Mouse (Mus musculus): ENCODE measurements around the gene Mast1. TPM values are rescaled to one million over a fixed set of nuclear protein-coding genes. Genes with fewer than 3 reads are reported as not detected.

Mast1 gene
- polyA plus RNA-seq, 1 experiment: 0.20 TPM

DNA sequence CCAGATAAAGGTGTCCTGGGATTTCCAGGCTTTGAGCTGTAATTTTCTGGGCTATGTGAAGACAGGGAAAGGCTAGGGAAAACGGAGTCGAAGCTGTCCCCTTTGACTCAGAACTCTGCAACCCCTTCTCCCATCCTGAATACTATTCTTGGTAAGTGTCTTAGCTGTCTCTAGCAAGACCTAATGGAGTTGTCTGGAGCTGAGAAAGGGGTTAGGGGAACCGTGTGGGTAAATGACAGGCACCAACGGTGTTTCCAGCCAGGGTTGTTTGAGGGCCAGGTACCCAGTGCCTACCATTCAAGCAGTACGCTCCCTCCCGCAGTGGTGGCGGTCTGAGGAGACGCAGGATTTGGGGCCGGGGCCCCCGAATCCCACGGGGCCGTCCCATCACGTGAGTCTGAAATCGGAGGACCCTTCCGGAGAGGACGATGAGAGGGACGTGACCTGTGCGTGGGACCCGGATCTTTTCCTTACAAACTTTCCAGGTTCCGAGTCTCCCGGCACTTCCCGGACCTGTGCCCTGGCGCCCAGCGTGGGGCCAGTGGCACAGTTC is 34.7 kb downstream of the Mast1 start:
- TF ChIP-seq FLI1 (IDR thresholded peaks at IDR 0.05; ENCODE audit: low read length): no peak
- TF ChIP-seq GATA1 (IDR thresholded peaks at IDR 0.05; ENCODE audit: borderline replicate concordance, low read length): no peak
- H3K4me3 ChIP-seq (replicated peaks): peak overlapping the region; percentile 94
- H3K9me3 ChIP-seq: no peaks in the 10 kb centered on the region
- H3K27me3 ChIP-seq (replicated peaks): peaks cover 4% of the 10 kb centered on the region
- peaks cover 40% of the 10 kb centered on the region for H3K4me1 ChIP-seq
- H3K36me3 ChIP-seq (replicated peaks; ENCODE audit: low read length): no peaks in the 10 kb centered on the region

- H3K9me3 ChIP-seq: no peaks in the 10 kb centered on the region
- no peak for TF ChIP-seq FLI1 (IDR thresholded peaks at IDR 0.05; ENCODE audit: low read length)
- no peak for TF ChIP-seq GATA1 (IDR thresholded peaks at IDR 0.05; ENCODE audit: borderline replicate concordance, low read length)
- no peaks in the 10 kb centered on the region for H3K36me3 ChIP-seq (replicated peaks; ENCODE audit: low read length)
- peaks cover 4% of the 10 kb centered on the region for H3K27me3 ChIP-seq (replicated peaks)
- H3K4me3 ChIP-seq (replicated peaks): peak within 1 kb of the TSS; percentile 94
- H3K4me1 ChIP-seq: peaks cover 40% of the 10 kb centered on the region
Observed at GRCm38 (mm10) chr8:84901752-84902151, 35.4 kb downstream of the Mast1 start, which contains the start of gene Klf1. Gene Klf1, plus strand, starts transcription at chr8:84901928.

DNA sequence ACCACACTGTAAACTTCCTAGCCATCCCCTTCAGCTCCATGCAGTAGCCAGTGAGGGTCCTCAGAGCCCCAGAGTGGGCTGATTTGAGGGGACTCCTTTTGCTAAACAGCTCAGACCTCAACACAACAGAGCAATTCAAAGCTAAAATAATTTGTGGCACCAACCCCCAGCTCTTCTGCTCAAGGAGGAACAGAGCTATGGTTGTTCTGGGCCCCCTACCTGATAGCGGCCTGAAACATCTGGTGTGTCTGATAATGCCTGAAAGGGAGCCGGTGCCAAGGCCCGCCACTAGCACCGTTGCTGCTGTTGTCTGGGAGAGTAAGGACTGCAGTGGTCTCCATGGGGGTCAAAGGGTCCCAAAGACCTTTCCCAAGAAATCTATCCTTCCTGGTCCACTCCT is 36.1 kb downstream of the Mast1 start:
- Histone ChIP-seq H3K9me3 (no peaks in the 10 kb centered on the region), H3K36me3 (replicated peaks; ENCODE audit: low read length) (no peaks in the 10 kb centered on the region), H3K27me3 (replicated peaks) (peaks cover 4% of the 10 kb centered on the region), H3K4me3 (replicated peaks) (no peak overlapping the region), H3K4me1 (peaks cover 41% of the 10 kb centered on the region)
- TF ChIP-seq FLI1 (IDR thresholded peaks at IDR 0.05; ENCODE audit: low read length) (no peak), GATA1 (IDR thresholded peaks at IDR 0.05; ENCODE audit: borderline replicate concordance, low read length) (no peak)

GRCm38 (mm10) chr8:84895963-84896362 is 41.2 kb downstream of the Mast1 start:
- no peak for TF ChIP-seq GATA1 (IDR thresholded peaks at IDR 0.05; ENCODE audit: borderline replicate concordance, low read length)
- TF ChIP-seq FLI1 (IDR thresholded peaks at IDR 0.05; ENCODE audit: low read length): no peak
- H3K36me3 ChIP-seq (replicated peaks; ENCODE audit: low read length): peaks cover 5% of the 10 kb centered on the region
- H3K27me3 ChIP-seq (replicated peaks): peaks cover 4% of the 10 kb centered on the region
- H3K4me1 ChIP-seq: peaks cover 37% of the 10 kb centered on the region
- H3K4me3 ChIP-seq (replicated peaks): no peak overlapping the region
- H3K9me3 ChIP-seq: no peaks in the 10 kb centered on the region

DNA sequence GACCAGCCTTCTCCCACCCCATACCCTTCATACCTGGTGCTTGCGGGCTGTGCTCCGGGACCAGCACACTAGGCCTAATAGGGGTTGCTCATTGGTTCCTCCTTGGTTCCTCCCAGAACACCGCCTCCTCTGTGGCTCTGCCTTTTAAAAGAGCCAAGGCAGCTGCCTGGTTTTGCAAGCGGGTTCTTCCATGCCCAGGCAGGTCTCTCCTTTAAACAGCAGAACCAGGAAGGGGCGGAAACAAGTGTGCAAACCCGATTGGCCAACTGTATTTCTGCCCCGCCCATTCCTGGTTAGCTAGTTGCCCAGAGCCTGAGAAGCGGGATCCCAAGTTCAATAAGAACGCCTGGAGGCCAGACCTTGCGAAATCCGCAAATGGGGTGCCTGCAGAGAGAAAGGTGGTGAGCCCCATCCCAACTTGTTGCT is 43.4 kb downstream of the Mast1 start, which contains the start of gene Gcdh:
Gene Gcdh, minus strand, starts transcription at position 213 of the 426 bp plus-strand sequence.
- TF ChIP-seq FLI1 (IDR thresholded peaks at IDR 0.05; ENCODE audit: low read length): no peak
- no peak for TF ChIP-seq GATA1 (IDR thresholded peaks at IDR 0.05; ENCODE audit: borderline replicate concordance, low read length)
- H3K4me1 ChIP-seq: peaks cover 29% of the 10 kb centered on the region
- H3K9me3 ChIP-seq: no peaks in the 10 kb centered on the region
- peak within 1 kb of the TSS; percentile 98 for H3K4me3 ChIP-seq (replicated peaks)
- H3K36me3 ChIP-seq (replicated peaks; ENCODE audit: low read length): peaks cover 21% of the 10 kb centered on the region
- no peaks in the 10 kb centered on the region for H3K27me3 ChIP-seq (replicated peaks)

DNA sequence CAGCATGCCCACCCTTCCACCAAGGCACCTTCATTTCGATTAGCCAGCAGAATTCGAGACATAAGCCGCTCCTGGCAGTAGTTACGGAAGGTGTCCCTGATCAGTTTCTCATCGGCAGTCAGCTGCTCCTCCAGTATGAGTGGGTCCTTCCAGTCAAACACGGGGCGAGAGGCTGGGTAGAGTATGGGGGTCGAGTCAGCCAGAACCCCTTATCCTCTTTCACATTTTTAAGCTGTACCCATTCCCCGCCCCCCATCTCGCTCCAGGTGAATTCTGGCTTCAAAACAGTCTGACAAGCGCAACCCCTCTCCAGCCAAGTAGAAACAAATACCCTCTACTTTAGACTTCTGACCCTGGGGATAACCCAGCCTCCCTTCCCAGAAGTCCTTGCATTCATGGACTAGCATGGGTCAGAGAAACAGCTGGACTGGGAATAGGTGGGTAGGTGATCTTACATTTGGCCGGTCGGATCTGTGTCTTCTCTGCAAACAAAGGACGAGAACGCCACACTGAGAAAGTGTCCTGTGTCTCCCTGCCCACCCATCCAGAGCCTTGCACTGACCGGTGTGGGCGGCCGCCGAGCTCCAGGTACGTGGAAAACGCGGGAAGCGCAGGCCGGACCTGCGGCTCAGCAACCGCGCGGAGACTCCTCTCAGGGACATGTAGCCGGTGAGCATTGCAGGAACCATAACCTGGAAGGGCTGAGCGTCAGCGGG is 44.0 kb downstream of the Mast1 start:
- H3K4me1 ChIP-seq: peaks cover 29% of the 10 kb centered on the region
- H3K9me3 ChIP-seq: no peaks in the 10 kb centered on the region
- peaks cover 27% of the 10 kb centered on the region for H3K36me3 ChIP-seq (replicated peaks; ENCODE audit: low read length)
- H3K4me3 ChIP-seq (replicated peaks): peak overlapping the region; percentile 98
- H3K27me3 ChIP-seq (replicated peaks): no peaks in the 10 kb centered on the region
- TF ChIP-seq GATA1 (IDR thresholded peaks at IDR 0.05; ENCODE audit: borderline replicate concordance, low read length) (no peak), FLI1 (IDR thresholded peaks at IDR 0.05; ENCODE audit: low read length) (no peak)

DNA sequence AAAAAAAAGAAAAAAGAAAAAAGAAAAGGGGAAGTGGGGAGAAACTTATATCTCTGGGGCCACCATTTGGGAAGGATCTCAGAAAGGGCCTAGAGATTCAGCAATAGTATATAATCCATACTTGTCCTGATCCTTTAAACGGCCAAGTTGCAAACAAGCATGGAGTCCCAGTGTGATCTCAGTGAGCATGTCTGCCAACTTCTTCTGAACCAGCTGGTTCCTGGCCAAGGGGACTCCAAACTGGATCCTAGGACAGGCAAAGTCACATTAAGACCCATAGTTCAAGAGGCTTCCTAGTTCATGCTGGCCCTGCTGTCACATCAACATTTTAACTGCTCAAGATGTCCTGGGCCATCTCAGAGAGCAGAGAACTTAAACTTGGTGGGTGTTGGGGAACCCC is 48.0 kb downstream of the Mast1 start:
- peaks cover 27% of the 10 kb centered on the region for H3K4me1 ChIP-seq
- H3K9me3 ChIP-seq: no peaks in the 10 kb centered on the region
- H3K27me3 ChIP-seq (replicated peaks): no peaks in the 10 kb centered on the region
- H3K36me3 ChIP-seq (replicated peaks; ENCODE audit: low read length): peaks cover 60% of the 10 kb centered on the region
- TF ChIP-seq GATA1 (IDR thresholded peaks at IDR 0.05; ENCODE audit: borderline replicate concordance, low read length) (no peak), FLI1 (IDR thresholded peaks at IDR 0.05; ENCODE audit: low read length) (no peak)
- no peak overlapping the region for H3K4me3 ChIP-seq (replicated peaks)

GRCm38 (mm10) chr8:84888280-84888679 is 48.9 kb downstream of the Mast1 start:
- peaks cover 19% of the 10 kb centered on the region for H3K4me1 ChIP-seq
- no peaks in the 10 kb centered on the region for H3K27me3 ChIP-seq (replicated peaks)
- H3K36me3 ChIP-seq (replicated peaks; ENCODE audit: low read length): peaks cover 64% of the 10 kb centered on the region
- no peak overlapping the region for H3K4me3 ChIP-seq (replicated peaks)
- TF ChIP-seq FLI1 (IDR thresholded peaks at IDR 0.05; ENCODE audit: low read length): no peak
- no peaks in the 10 kb centered on the region for H3K9me3 ChIP-seq

GRCm38 (mm10) chr8:84884728-84885127 is 52.4 kb downstream of the Mast1 start:
- peaks cover 53% of the 10 kb centered on the region for H3K36me3 ChIP-seq (replicated peaks; ENCODE audit: low read length)

DNA sequence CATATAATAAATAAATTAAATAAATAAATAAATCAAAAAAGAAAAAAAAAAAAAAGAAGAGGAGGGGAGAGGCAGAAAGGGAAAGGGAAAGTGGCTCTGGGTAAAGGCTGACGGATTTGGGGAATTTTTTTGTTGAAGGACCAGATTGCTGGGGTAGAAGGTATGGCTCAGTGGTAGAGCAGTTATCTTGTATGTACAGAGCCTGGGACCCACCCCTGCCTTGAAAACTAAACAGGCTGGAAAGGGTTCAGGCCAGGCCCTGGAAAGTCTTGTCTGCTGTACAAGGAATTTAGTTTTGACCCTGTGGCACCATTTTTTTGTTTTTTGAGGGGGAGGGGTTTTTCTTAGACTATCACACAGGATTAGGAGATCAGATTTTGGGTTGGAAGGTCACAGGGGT is 58.2 kb downstream of the Mast1 start:
- Histone ChIP-seq H3K4me1 (no peaks in the 10 kb centered on the region; the same call in 1 of the 2 replicates), H3K27me3 (replicated peaks) (no peaks in the 10 kb centered on the region), H3K36me3 (replicated peaks; ENCODE audit: low read length) (peaks cover 14% of the 10 kb centered on the region), H3K9me3 (no peaks in the 10 kb centered on the region), H3K4me3 (replicated peaks) (no peak overlapping the region)
- TF ChIP-seq GATA1 (IDR thresholded peaks at IDR 0.05; ENCODE audit: borderline replicate concordance, low read length) (no peak), FLI1 (IDR thresholded peaks at IDR 0.05; ENCODE audit: low read length) (no peak)

More at GRCm38 (mm10) chr8:84884728-84885127, 52.4 kb downstream of the Mast1 start:
- no peak for TF ChIP-seq GATA1 (IDR thresholded peaks at IDR 0.05; ENCODE audit: borderline replicate concordance, low read length)
- no peak for TF ChIP-seq FLI1 (IDR thresholded peaks at IDR 0.05; ENCODE audit: low read length)
- Histone ChIP-seq H3K9me3 (no peaks in the 10 kb centered on the region), H3K27me3 (replicated peaks) (no peaks in the 10 kb centered on the region), H3K4me1 (peaks cover 7% of the 10 kb centered on the region), H3K4me3 (replicated peaks) (no peak overlapping the region)

Data from megakaryocyte, embryonic 14.5 days (primary cell).